Mouse (Mus musculus) cerebellum, adult 11-12 months (tissue): Measurements from ENCODE around the gene Aldh3b2.

Experiments used
- DNase-seq: peaks from one replicate; pipeline ENCODE4 v3.0.0; 2022

Aldh3b2 gene

DNA sequence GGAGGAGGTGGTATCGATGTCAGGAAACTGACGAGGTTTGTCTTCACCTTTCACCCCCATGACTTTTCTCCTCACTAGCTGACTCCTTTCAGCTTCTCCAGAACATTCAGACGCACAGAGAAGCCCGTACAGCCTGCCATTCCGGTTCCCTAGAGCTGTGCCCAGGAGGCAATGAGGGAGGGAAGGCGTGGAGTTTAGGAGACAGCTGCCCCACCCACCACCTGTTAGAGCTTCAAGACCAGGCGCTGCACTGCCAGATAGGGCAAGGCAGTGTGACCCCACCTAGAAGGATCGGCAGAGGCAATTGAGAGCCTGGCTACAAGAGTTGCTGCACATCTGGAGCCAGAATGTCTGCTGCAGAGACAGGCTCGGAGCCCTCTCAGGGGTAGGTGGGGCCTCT, at the start of gene Aldh3b2:
Gene Aldh3b2 (plus strand): TSS at position 100 of the 400 bp plus-strand sequence.
- no peak for DNase-seq

DNA sequence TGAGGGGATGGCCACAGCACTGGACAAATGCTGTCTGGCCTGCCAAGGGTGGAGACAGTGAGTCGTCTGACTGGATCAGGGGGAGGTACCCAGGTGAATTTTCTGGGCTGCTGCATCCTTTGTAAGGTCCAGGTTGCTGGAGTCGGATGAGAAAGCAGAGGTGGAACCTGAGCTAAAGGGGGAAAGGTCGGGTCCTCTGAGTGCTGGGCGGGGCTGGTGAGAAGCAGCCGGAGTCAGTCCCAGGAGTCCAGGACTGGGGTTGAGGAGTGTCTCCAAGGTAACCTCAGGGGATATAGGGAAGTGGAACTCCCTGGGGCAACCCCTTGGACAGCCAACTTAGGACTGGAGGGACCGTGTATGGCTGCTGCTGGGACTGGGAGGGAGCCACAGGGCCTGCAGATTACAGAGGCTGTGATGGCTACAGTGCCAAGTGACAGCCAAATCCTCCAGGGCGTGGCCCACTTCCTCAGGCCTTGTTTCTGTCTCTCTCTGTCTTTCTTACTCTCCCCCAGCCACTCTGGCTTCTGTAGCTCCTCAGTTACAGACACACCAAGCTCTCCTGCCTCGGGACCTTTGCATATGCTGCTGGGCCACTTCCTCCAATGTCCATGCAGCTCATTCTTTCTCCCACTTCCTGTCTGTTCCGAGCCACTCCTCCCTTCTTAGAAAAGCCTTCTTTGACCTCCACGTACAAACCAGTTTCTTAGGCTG, 49.3 kb upstream of the Aldh3b2 start:
- no peak for DNase-seq

DNA sequence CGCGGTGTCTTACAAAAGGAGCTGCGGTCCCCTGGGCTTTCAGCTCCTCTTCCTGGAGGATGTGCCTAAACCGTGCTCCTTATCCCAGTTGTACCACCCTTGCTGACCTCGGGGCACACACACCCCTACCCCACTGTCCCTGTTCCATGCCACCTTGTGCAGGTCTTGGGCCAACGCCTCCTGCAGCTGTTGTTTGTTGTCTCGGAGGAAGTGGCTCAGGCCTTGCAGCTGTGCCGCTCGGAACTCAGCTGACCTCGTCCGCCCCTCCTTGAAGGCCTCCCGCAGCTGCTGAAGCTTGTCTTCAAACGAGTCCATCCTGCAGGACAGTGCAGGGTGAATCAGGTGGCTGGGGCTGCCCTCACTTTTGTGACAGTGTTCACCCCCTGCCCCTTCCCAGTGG, 48.5 kb upstream of the Aldh3b2 start:
- no peak for DNase-seq

DNA sequence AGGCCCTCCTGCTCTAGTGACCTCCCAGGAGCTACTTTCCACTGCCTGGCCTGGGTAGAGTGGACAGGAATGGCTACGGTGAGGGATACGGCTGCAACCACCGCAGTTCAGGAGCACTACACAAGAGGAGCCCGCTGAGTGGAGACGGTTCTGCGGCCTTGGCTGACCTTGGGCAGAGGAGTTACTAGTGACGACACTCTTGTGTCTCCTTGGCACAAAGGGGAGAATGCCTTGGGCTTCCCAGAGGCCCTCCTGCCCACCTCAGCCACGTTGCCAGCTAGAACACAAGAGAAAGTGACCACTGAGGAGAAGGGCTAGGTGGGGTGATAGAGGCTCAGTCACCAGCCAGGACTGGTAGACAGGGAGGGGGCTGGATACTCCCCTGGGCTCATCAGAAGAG, 47.9 kb upstream of the Aldh3b2 start:
- no peak for DNase-seq

DNA sequence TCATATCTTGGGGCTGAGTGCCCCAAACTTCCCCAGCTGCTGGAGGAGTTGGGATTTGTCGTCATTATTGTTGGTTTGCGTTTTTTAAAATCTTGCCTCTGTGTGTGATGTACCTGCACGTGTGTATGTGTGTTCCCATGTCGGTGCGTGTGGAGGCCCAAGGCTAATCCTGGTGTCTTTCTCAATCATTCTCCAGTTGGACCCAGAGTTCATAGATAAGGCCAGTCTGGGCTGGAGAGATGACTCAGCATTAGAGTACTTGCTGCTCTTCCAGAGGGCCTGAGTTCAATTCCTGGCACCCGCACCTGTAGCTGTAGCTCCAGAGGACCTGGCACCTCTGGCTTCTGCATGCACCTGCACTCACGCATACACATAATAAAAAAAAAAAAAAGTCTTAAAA, 47.3 kb upstream of the Aldh3b2 start:
- no peak for DNase-seq

DNA sequence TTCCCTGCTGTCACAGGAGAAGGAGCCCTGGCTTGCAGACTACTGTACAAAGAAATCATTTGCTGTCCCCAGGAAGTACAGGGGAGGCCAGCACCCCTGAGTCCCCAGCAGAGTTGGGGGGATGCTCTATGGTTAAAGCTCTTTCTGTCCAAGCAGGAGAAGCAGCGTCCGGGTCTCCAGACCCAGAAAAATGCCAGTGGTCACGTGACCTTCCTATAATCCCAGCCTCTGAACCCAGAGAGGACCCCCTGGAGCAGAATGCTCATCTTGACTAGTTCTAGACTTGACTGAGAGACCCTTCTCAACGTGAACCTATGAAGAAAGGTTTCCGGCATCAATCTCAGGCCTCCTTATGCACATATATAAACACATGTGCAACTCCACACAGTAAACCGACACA, 46.3 kb upstream of the Aldh3b2 start:
- DNase-seq = no peak

DNA sequence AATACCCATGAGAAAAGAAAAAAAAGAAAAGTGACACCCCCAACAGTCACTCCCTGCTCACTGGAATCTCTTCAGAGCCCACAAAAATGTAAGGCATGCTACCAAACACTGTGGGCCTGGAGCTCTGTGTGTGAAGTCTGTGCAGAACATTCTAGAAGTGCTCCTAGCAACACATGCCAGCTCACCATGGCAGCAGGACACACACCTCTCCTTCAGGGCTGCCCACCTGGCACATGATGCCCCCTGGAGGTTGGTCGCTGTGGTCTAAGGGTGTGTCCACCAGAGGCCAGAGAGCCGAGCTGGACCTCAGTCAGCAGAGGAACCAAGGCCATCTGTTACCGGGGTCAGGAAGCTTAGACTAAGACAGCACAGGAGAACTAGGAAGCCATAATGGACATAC, 45.8 kb upstream of the Aldh3b2 start:
- DNase-seq = peak; percentile 76

DNA sequence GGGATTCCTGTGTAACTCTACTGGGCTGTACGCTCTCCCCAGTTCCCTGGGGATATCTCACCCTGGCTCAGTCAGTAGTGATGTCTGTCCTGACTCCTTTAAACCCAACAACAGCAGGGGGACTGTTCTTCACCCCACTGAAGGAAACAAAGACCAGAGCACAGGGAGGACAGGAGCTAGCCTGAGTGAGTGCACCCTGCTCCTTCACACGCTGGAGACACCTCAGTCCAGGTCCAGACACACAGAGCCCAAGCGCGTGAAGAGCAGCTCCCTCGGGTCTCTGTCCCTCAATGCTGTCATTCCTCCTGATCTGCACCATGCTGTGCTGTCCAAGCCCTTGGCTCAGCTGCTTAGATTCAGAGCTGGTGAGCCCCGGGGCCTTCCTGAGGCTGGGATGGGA, 45.4 kb upstream of the Aldh3b2 start:
- no peak for DNase-seq

DNA sequence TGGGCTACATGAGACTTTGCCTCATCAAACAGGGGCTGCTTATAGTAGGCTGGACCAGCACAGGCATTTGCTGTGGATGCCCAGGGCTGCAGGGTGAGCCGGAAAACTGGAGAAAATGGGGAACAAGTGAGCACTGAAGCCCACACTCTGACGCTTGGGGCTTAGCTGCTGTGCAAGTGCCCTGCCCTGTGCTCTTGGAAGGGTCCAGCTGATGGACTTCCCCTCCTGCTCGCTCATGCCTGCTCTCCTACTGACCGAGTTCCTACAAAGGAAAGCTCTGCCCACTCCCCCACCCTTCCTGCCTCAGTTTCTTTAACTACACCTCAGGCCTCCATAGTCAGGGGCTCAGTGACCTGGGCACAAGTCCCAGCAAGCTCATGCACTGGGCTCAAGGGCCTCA, 44.1 kb upstream of the Aldh3b2 start:
- DNase-seq = no peak

DNA sequence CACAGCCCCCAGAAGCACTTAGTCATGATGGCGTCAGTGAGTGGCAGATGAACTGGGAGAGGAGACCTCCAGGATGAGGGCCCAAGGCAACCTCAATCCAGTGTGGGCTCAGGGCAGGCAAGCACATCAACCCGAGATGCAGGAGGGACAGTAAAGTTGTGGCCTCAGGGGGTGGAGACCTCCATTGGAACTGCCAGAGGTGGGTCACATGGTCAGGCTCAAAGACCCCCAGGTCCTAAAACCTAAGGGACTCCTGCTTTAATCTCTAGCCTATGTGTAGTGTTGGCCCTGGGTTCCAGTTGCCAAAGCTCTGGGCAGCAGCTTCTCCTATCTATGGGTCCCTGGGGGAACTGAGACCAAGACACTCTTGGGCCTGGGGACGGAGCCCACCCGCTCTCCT, 43.3 kb upstream of the Aldh3b2 start:
- DNase-seq = no peak

DNA sequence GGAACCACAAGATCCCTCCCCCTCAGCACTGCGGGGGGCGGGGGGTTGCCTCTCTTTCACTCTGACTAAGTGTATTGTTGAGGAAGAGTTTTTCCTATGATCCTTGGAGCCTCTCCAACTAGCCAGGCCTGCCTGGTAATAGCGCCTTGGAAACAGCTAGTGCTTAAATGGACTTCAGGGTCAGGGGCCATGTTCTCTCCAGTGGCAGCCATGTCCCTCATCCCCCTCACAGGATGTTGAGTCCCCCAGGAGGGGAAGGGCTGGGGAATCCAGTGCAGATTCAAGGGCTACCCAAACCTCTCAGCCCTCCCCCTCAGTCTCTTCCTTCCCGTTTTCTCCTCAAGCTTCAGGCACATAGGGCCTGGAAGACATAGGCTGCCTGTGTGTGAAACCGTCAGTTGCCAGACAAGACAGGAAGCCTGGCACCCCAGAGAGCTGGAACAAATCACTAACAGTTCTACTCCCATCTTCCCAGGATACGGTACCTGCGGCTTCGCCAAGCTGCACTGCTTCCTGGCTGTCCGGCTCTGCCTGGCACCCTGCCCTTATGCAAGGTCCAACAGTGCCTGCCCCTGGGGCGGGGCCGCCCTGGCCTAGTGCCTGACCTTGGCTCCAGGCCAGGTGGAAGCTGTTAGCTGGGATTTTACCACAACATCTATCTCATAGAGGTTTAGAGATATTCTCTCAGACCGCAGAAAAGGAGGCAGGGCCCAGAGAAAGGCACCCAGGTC, 42.8 kb upstream of the Aldh3b2 start, which contains the start of gene Aldh3b1:
Gene Aldh3b1 (minus strand): TSS at position 598 of the 731 bp plus-strand sequence.
- peak; percentile 92 for DNase-seq

DNA sequence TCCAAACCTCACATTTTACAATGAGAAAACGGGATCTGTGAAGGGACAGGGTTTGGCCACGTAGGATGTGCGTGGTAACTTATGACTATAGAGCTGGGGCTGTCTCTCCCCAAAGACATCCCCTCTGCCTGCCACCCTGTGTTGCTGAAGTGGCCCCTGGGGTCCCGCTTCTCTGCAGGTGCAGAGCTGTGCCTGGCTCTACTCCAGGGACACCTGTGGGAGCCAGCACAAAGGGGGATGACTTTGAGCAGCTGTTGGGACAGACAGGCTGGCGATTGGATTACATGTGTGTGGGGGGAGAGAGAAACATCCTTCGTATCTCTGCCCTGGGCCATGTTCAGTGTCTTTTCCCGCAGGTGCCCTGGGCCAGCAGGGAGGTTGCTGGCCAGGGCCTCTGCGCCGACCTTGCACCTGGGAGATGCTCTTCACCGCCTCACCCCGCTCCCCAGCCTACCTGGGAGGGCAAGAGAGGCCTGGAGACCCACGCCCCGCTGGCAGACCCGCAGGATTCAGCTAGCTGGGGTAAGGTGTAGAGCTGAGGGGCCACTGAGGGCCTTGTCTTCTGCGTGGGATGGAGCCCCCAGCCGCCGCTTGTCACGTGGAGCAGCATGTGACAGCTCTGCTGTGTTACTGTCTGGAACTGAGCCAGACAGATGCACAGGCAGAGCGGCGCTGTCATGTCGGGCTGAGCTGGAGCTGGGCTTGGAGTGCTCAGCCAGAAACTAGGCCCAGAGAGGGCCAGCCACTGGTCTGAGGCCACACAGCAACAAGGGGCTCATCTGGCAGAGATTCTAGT, 41.7 kb upstream of the Aldh3b2 start:
- DNase-seq = peak; percentile 48

DNA sequence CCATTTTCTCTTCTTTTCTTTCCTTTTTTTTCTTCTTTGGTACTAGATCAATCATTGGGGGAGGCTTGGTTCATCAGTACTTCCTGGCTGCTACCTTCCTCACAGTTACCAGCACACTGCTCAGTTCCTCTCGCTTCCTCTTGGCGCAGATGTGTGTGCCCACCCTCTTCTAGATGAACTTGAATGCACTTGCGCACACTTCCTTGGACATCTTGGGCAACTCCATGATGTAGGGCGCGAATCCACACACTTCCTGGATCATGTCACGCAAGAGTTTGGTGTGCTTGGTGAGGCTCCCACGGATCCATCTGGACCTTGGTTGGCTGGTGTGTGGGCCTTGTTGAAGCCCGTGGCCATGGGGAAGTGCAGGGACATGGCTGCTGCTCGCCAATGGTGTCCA, 40.4 kb upstream of the Aldh3b2 start:
- peak; percentile 17 for DNase-seq

DNA sequence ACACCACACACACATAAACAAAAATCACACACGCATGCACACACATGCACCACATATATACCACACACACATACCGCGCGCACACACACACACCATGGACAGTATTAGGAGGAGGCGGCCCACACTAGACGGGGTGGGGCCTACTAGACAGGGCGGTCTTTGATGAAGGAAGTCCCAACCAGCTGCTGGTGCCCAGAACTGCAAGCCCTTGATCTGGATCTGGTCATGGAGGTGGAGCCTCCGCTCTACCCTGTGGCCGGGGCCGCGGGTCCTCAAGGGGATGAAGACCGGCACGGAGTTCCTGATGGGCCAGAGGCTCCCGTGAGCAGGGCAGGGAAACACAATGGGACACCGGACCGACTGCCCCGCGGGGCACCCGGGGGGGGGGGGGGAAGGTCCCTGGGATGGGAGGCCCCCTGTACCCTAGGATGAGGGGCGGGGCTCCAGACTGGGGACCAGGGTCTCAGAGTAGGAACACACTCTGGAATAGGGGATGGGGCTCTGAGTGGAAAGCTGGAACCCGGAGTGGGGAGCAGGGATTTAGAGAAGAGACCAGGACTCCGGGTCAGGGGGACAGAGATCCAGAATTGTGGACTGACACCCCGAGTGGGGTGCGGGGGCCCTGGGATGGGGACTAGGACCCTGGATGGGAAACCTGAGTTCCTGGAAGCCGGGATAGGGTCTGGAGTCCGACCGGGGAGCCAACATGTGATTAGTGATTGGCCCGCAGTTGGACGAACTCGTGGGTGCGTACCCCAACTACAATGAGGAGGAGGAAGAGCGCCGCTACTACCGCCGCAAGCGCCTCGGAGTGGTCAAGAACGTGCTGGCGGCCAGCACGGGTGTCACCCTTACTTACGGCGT, 36.9 kb upstream of the Aldh3b2 start, which contains the start of gene Unc93b1:
Gene Unc93b1 (plus strand): TSS at position 155 of the 864 bp plus-strand sequence.
- no peak for DNase-seq

DNA sequence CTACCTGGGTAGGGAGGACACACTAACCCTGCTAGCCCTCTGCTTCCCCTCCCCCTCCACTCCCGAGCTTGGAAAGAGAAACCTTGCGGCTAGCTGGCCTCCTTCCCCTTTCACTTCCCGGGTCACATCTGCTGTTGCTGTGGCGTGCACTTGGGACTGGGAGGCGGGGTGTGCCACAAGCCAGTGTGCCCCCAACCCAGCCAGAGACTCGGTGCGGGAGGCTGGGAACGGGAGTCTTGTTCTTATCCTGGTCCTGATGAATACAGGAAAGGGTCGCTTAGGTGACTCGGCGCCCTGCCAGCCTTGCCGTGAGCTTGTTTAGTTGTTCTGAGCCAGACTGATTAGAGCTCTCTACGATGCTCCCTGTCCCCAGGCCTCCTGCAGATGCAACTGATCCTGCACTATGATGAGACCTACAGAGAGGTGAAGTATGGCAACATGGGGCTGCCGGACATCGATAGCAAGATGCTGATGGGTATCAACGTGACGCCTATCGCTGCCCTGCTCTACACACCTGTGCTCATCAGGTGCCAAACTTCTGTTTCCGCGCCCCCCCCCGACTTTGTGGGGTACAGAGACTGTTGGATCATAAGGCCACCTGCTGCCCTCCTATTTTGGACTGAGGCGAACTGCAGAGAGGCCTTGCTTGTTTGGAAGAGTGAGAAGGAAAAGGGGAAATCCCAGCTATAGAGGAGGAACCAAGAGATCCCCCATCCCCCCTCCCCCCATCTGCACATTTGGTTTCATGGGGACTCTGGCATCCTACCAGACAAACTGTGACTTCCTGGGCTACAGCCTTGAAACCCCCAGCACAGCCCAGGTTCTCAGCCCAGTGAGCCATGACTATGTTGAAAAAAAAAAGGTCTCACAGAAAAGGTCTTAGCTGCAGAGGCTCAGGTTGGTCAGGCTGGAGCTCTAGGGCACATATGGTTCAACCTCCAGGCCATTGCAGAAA, 36.0 kb upstream of the Aldh3b2 start:
- DNase-seq = peak; percentile 56

DNA sequence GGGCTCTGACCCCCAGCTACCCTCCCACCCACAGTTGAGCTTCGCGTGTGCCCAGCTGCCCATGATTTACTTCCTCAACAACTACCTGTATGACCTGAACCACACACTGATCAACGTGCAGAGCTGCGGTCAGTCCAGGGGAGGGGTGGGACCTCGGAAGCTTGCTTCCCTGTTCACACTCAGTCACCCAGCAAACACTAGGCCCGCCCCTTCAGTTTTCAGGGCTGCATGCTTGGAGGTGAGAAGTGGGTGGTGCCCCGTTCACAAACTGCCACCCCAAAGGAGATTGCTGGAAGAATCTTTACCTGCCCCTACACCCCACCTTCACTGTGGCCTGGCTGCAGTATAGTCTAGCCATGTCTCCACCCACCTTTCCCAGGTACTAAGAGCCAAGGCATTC, 29.8 kb upstream of the Aldh3b2 start:
- no peak for DNase-seq

DNA sequence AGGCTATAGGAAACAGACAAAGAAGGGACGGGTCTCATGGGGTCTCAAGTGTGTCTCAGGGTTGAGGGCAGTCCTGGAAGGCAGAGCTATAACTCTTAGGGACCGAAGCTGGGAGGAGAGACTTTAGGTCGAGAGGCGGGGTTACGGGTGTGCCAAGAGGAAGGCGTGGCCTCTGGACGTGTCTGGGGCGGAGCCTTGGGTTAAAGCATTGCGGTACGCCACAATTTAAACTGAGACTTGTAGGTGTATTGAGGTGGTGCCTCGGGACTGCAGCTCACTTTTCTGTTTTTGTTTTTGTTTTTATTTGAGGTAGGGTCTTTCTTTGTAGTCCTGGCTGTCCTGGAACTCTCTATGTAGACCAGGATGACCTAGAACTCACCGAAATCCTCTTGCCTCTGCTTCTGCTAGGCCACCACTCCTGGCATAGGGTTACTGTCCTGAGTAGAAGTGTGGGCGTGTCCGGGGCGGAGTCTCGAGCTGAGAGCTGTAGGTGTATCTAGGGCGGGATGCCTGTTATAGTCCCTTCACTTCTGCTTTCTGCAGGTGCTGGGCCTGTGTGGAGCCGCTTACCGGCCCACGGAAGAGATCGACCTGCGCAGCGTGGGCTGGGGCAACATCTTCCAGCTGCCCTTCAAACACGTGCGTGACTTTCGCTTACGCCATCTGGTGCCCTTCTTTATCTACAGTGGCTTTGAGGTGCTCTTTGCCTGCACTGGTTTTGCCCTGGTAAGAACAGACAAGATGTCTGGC, 29.0 kb upstream of the Aldh3b2 start:
- DNase-seq = no peak

DNA sequence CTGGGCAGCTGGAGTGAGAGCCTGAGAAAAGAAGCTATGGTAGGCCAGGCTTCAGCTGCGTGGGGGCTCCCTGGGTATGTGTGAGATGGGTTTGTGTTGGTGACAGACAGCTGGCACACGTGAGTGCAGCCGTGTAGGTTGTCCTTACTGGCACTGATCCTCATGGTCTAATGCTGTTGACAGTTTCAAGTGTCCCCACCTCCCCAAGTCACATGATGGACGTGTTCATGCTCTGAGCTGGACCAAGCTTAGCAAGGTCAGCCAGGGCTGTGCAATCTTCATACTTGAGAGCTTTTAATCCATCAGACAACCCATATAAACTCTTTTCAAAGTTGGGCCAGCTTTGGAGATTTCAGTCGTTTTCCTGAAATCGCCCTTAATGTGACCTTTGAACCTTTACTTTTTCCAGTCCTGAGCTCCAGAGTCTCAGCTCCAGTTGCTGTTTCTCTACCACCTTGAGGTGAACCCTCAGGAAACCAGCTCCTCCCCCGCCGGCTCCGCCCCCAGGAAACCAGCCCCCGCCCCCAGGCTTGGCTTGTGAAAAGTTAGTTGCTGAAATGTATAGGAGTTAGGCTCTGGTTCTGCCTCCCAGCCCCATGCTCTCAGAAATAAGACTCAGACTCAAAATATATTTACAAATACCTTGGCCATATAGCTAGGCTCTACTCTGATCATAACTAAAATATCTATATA, 26.1 kb upstream of the Aldh3b2 start:
- DNase-seq = no peak

DNA sequence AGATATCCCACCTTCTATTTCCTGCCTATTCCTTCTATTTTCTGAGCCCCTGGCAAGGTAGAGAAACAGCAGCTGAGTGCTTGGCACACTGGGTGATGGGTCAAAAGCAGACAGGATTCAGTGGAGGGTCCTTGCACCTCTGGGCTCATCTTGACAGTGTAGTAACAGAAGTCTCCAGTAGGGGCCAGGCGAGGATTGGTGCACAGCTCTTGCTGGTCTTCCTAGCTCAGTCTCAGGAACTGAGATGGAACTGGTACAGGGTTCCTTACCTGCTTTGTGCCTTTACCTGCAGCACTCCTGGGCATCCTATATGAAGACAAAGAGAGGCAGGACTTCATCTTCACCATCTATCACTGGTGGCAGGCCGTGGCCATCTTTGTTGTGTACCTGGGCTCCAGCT, 25.4 kb upstream of the Aldh3b2 start:
- DNase-seq = peak; percentile 47

DNA sequence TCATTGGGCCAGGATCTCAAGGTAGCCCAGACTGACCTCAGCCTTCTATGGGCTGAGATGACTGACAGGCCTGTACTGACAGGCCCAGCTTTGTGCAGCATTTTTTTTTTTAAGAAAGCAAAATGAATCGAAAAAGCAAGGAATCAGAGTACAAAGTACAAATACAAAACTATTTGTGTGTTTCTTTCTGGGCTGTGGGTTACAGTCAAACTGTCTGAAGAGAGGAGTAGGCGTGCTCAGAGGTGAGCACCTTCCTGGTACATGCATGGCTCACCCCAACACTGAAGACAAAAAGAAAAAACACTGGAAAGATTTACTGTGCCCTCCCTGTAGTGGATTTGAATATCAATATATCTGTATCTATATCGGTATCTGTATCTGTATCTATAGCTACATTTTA, 24.3 kb upstream of the Aldh3b2 start:
- no peak for DNase-seq
